Mouse (Mus musculus): ENCODE results near the gene Cct4. TPM values are rescaled to one million over a fixed set of nuclear protein-coding genes. Genes with fewer than 3 reads are reported as not detected.

The Cct4 gene
- total RNA-seq, 2 experiments from 2014 or later: 218 to 370 TPM

DNA sequence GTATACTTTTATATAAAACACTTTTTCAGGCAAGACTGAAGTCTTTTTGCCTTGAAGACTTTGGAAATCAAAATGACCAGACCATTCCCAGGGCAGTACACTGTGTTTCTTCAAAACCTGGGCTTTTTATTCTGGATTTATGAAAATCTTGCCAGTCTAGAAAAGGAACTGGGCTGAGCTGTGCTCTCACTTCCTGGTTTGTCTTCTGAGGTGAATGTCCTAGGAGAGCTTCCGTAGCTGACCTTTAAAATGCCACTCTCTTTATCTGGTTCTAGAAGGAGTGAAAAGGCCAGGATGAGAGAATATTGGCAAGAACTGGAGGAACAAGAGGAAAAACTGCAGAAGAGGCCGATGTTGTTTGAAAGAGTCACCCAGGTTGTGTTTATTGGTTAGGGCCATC is 32.8 kb downstream of the Cct4 start:
- ATAC-seq (replicated peaks; ENCODE audit: poor library complexity): no peak

DNA sequence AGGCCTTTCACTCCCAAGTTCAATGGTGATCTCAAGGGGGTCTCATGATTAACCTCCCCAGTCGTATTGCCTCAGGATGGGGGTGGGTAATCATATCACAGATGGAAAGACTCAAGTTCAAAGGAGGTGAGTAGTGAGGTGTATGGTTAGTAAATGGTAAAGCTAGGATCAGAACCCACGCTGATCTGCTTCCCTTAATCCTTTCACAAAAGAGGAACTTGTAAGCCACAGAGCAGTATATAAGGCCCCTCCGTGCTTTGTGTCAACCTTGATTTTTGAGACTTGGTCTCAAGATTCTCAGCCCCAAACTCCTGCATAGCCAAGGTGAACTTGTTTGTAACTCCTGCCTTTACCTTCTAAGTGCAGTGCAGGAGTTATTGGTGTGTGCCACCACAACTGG is 33.9 kb downstream of the Cct4 start:
- peak; percentile 60; the same call in 1 of the 2 replicates for ATAC-seq (replicated peaks; ENCODE audit: poor library complexity)

- peak; percentile 58 for ATAC-seq (replicated peaks; ENCODE audit: poor library complexity)
These were observed 38.6 kb downstream of the Cct4 start for GRCm38 (mm10) chr11:23028957-23029356.

DNA sequence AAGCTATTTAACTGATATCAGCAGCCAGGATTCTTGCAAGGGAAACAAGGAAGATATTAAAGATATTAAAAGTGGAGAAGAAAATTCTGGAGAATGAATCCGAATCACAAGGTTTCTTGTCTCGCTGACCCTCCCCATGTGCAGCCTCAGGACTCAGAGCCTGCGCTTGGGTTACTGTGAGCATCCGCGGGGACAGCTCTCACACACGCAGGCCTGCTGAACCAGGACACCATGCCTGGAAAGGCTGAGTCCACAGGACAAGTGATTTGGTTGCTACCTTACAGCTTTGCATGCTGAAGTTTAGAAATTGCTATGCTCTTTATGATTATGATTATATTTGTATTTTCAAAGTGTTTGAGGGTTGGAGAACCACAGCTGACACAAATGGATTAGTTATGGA is 39.1 kb downstream of the Cct4 start:
- no peak for ATAC-seq (replicated peaks; ENCODE audit: poor library complexity)

DNA sequence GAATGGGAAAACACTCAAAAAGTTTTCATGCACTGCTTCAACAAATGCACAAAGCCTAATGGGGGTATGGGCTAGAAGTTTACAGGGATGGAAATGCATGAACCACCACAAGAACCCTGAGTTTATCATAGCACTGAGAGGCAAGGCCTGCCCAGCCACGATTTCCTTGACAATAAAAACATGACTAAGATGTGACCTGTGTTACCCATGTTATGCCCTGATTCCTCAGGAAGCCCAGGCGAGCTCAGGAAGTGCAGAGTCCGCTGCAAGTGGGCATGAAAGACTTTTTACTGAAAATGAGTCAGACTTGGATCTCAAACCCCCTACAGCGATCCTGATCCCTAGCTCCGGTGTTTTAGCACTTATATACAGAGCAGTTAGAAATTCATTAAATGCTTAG is 56.9 kb downstream of the Cct4 start:
- no peak for ATAC-seq (replicated peaks; ENCODE audit: poor library complexity)

- peak; percentile 68 for ATAC-seq (replicated peaks; ENCODE audit: poor library complexity)
These were observed 57.6 kb downstream of the Cct4 start for GRCm38 (mm10) chr11:23047663-23048582.

GRCm38 (mm10) chr11:23049642-23050041 is 59.3 kb downstream of the Cct4 start:
- ATAC-seq (replicated peaks; ENCODE audit: poor library complexity): no peak

- no peak for ATAC-seq (replicated peaks; ENCODE audit: poor library complexity)
These were observed 62.0 kb downstream of the Cct4 start for GRCm38 (mm10) chr11:23052353-23052752.

Other genes with a start within 250 kb of the Cct4 start
- 6.4 and 8.6 TPM in 2 replicates for gene B3gnt2, start 129.6 kb upstream of the Cct4 start, total RNA-seq (2015)
- 14.7 and 17.9 TPM in 2 replicates for gene B3gnt2, start 129.6 kb upstream of the Cct4 start, total RNA-seq (2017)
- 4.0 and 7.0 TPM in 2 replicates for gene Zrsr1, start 18.5 kb upstream of the Cct4 start, total RNA-seq (2015)
- 10.3 and 11.2 TPM in 2 replicates for gene Zrsr1, start 18.5 kb upstream of the Cct4 start, total RNA-seq (2017)
- gene Gm28048, start 8.4 kb upstream of the Cct4 start, total RNA-seq (2015): 77.6 and 83.1 TPM in 2 replicates
- gene Gm28048, start 8.4 kb upstream of the Cct4 start, total RNA-seq (2017): 52.7 and 59.5 TPM in 2 replicates
- gene Commd1, start 8.1 kb upstream of the Cct4 start, total RNA-seq (2015): 141 and 159 TPM in 2 replicates
- 89.6 and 105 TPM in 2 replicates for gene Commd1, start 8.1 kb upstream of the Cct4 start, total RNA-seq (2017)
- gene Fam161a, start 17.0 kb downstream of the Cct4 start, total RNA-seq (2015): 0.62 and 1.1 TPM in 2 replicates
- 0.71 and 0.81 TPM in 2 replicates for gene Fam161a, start 17.0 kb downstream of the Cct4 start, total RNA-seq (2017)

Measured in megakaryocyte progenitor cell, adult 5-6 weeks (primary cell).